In the genomic region with DNA sequence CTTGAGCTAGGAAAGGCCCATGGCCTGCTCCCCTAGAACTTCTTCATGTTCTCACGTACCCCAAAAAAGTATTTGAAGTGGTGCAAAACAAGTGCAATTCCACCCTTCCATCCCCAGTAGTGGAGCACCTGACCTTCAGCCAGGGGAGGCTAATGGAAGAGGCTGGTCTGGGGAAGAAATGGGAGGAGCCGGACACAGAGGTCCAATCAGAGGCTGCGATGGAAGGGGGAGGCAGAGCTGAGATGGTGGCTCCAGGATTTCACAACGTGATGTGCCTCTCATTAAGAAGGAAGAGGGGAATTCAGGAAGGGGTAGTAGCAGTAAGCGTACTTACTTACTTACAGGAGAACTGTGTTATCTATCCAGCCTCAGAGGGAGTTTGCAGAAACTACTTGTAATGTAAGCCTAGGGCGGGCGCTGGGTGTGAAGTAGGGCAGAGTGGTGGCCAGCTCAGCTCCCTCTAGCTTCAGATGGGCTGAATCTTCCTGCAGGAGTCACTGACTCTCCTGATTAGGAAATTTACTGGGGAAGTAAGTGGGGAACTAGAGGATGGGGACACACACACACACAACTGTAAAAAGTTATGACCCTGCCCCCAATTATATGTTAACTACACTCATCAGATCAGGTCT, we compare ENCODE assay signal across 8 mouse cellular contexts.
A peak's percentile ranks its signal among the peaks of the same experiment; 100 is the strongest.
DNase-seq lines count a peak whose midpoint lies in the region; ATAC-seq lines count a peak whose summit lies in the region.

No protein-coding gene starts in this region.

- H3K4me1 ChIP-seq in neural tube, embryonic 11.5 days (ENCODE audit: control insufficient read depth, insufficient read depth, low read length): peaks cover 2% of the 10 kb centered on the region; the same call in 1 of the 2 replicates

- 6% methylated on average over 7 of the region's 7 CpGs for WGBS in neural tube, embryonic 11.5 days

- H3K9me3 ChIP-seq in neural tube, embryonic 11.5 days (ENCODE audit: control insufficient read depth, low read length): no peaks in the 10 kb centered on the region

- no peaks in the 10 kb centered on the region for H3K36me3 ChIP-seq in neural tube, embryonic 11.5 days (ENCODE audit: control insufficient read depth, insufficient read depth, low read length)

- H3K9ac ChIP-seq in neural tube, embryonic 11.5 days (ENCODE audit: low read length): no peak overlapping the region

- ATAC-seq in neural tube, embryonic 11.5 days (ENCODE audit: insufficient read depth, low FRiP score, low TSS enrichment): no peak

- H3K4me3 ChIP-seq in neural tube, embryonic 11.5 days (ENCODE audit: low read depth, low read length): 0 out of 2 replicates have a peak overlapping the region, but pooled peaks have one; percentile 4

- peak; percentile 3 for DNase-seq in kidney, adult 11 months
- no peak for DNase-seq in kidney, adult 8-10 months
- peak; percentile 62 for DNase-seq in embryo, embryonic 9.5 days (ENCODE audit: extremely low spot score)
- peak; percentile 47 for DNase-seq in kidney, postnatal 10 days
- peak; percentile 41 for DNase-seq in neural tube, embryonic 11.5 days (ENCODE audit: low spot score)
- no peak for DNase-seq in ovary, adult 18-20 months (ENCODE audit: low spot score)
- no peak for DNase-seq in thymus, postnatal 4 days
- no peak for DNase-seq in right cerebral cortex, postnatal 36 days (ENCODE audit: low spot score in 2 of 2)

- H3K27ac ChIP-seq in neural tube, embryonic 11.5 days (ENCODE audit: low read depth, low read length): no peak overlapping the region

- no peaks in the 10 kb centered on the region for H3K27me3 ChIP-seq in neural tube, embryonic 11.5 days (ENCODE audit: control insufficient read depth, insufficient read depth, low read length)

- peak overlapping the region; percentile 27 for H3K4me2 ChIP-seq in neural tube, embryonic 11.5 days (ENCODE audit: low read depth)

Comparison
In these comparisons a context has a peak if more than half of its experiments do, and no peak if none do; other contexts are left out.
1. DNase-seq: peak in kidney, adult 11 months (single experiment), embryo, embryonic 9.5 days (single experiment), kidney, postnatal 10 days (single experiment) and neural tube, embryonic 11.5 days (single experiment); none in kidney, adult 8-10 months (0 of 2), ovary, adult 18-20 months (single experiment), thymus, postnatal 4 days (single experiment) and right cerebral cortex, postnatal 36 days (0 of 2).